Mouse (Mus musculus) kidney, embryonic 14.5 days (tissue): ENCODE measurements around the gene H1foo. TPM values are rescaled to one million over a fixed set of nuclear protein-coding genes. Genes with fewer than 3 reads are reported as not detected.

Experiments used
- ATAC-seq: fragments of 200-750 bp; cut with Nextera tagmentation; 2 replicates; pipeline ENCODE4 v1.8.0; 2017; ENCODE audit warnings: moderate number of reproducible peaks, mild to moderate bottlenecking, moderate TSS enrichment, moderate library complexity; ENCODE audit not compliant: low FRiP score, low TSS enrichment
- H3K27ac ChIP-seq: fragments of 300-500 bp; sonication (generic); 2 replicates; pipeline ENCODE4 v1.5.1; 2014; ENCODE audit warnings: low read depth, mild to moderate bottlenecking, low read length, moderate library complexity, mixed read lengths
- H3K27me3 ChIP-seq: fragments of 300-500 bp; sonication (generic); 2 replicates; pipeline ENCODE4 v1.6.1; 2014; ENCODE audit warnings: mild to moderate bottlenecking, low read length; ENCODE audit not compliant: control insufficient read depth, insufficient read depth
- H3K36me3 ChIP-seq: fragments of 300-500 bp; sonication (generic); 2 replicates; pipeline ENCODE4 v1.6.1; 2014; ENCODE audit warnings: low read length, mixed read lengths; ENCODE audit not compliant: control insufficient read depth, insufficient read depth
- H3K4me1 ChIP-seq: fragments of 300-500 bp; sonication (generic); 2 replicates; pipeline ENCODE4 v1.6.1; 2014; ENCODE audit warnings: low read length, mixed read lengths; ENCODE audit not compliant: control insufficient read depth, insufficient read depth
- H3K4me2 ChIP-seq: fragments of 300-500 bp; sonication (generic); replicated peaks from 2 replicates; pipeline ENCODE4 v1.6.1; 2014; ENCODE audit warnings: low read depth, mild to moderate bottlenecking, low read length
- H3K4me3 ChIP-seq: fragments of 300-500 bp; sonication (generic); 2 replicates; pipeline ENCODE4 v1.5.1; 2014; ENCODE audit warnings: mild to moderate bottlenecking, low read length
- H3K9ac ChIP-seq: fragments of 300-500 bp; sonication (generic); 2 replicates; pipeline ENCODE4 v1.6.1; 2014; ENCODE audit warnings: low read depth, mild to moderate bottlenecking, low read length, moderate library complexity
- H3K9me3 ChIP-seq: fragments of 300-500 bp; sonication (generic); 2 replicates; pipeline ENCODE4 v1.6.1; 2016; ENCODE audit warnings: low read length; ENCODE audit not compliant: control insufficient read depth
- WGBS: fragments of 180-500 bp; shearing (Covaris S2); extraction: QIAGEN DNeasy Blood & Tissue Kit; methylation state at CpG from one replicate; pipeline ENCODE4 v1.1.7; 2014; 5-methylcytosine and 5-hydroxymethylcytosine counted together
- polyA plus RNA-seq: library from polyadenylated mRNA; unstranded; fragments of >200 nt; fragmentation: Nextera tagmentation; extraction: Ambion mirVana; gene quantifications from 2 replicates; pipeline ENCODE4 v1.2.1, GENCODE M21; 2014

Gene H1foo
- polyA plus RNA-seq, 1 experiment from 2014 or later: not detected

DNA sequence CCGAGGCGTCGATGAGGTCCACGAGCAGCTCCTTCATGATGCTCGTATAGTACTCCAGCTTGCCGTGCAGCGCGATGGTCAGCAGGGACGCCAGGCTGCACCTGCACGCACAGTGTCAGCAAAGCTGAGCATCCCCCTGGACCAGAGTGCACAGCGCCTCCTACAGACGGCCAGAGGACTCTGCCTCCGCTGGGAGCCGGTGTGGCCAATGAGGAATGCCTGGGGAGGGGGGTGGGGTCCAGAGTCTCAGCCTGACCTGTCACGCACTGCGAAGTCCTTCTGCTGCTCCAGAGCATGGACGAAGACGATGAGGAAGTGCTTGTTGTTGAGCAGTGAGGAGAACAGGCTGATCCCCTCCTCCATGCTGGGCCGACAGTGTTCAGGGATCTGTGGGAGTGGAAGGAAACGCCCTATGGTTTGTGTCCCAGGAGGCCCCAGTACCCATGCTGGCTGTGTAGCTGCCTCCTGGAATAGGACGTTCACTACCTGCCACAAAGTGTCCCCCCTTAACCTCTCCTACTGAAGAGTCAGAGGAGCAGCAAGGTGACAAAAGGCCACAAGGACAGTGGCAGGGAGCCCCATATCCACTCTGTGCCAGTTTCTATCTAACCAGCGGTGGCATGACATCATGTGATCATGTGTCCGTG lies 17.8 kb downstream of the H1foo start:
- Histone ChIP-seq H3K27ac (no peak overlapping the region), H3K4me1 (peaks cover 6% of the 10 kb centered on the region; the same call in 1 of the 2 replicates), H3K4me2 (no peak overlapping the region), H3K36me3 (peaks cover 77% of the 10 kb centered on the region), H3K4me3 (no peak overlapping the region), H3K9ac (no peak overlapping the region), H3K9me3 (no peaks in the 10 kb centered on the region), H3K27me3 (no peaks in the 10 kb centered on the region)
- 0 out of 2 replicates have a peak, but pooled peaks have one; percentile 25 for ATAC-seq
- 47% methylated on average over 23 of the region's 23 CpGs for WGBS

GRCm38 (mm10) chr6:115963656-115964055 lies 18.9 kb downstream of the H1foo start:
- H3K4me1 ChIP-seq: no peaks in the 10 kb centered on the region
- no peak for ATAC-seq
- no peaks in the 10 kb centered on the region for H3K9me3 ChIP-seq
- no peaks in the 10 kb centered on the region for H3K27me3 ChIP-seq
- H3K4me3 ChIP-seq: no peak overlapping the region
- no peak overlapping the region for H3K4me2 ChIP-seq
- 69% methylated on average over 9 of the region's 9 CpGs for WGBS
- no peak overlapping the region for H3K27ac ChIP-seq
- no peak overlapping the region for H3K9ac ChIP-seq
- peaks cover 79% of the 10 kb centered on the region for H3K36me3 ChIP-seq

GRCm38 (mm10) chr6:115966227-115966966 lies 21.7 kb downstream of the H1foo start:
- Histone ChIP-seq H3K27me3 (no peaks in the 10 kb centered on the region), H3K36me3 (peaks cover 78% of the 10 kb centered on the region), H3K9ac (no peak overlapping the region), H3K4me2 (no peak overlapping the region), H3K9me3 (no peaks in the 10 kb centered on the region), H3K4me1 (peaks cover 2% of the 10 kb centered on the region; the same call in 1 of the 2 replicates), H3K27ac (no peak overlapping the region), H3K4me3 (no peak overlapping the region)
- WGBS: 91% methylated on average over 19 of the region's 19 CpGs
- ATAC-seq: no peak

- peaks cover 72% of the 10 kb centered on the region for H3K36me3 ChIP-seq
- 94% methylated on average over 15 of the region's 15 CpGs for WGBS
Measured at GRCm38 (mm10) chr6:115967291-115967880, 22.6 kb downstream of the H1foo start.

GRCm38 (mm10) chr6:115968086-115968485 lies 23.3 kb downstream of the H1foo start:
- no peak overlapping the region for H3K4me3 ChIP-seq
- no peaks in the 10 kb centered on the region for H3K9me3 ChIP-seq
- H3K4me2 ChIP-seq: no peak overlapping the region
- H3K27ac ChIP-seq: no peak overlapping the region
- 77% methylated on average over 5 of the region's 5 CpGs for WGBS
- H3K4me1 ChIP-seq: peaks cover 17% of the 10 kb centered on the region
- no peaks in the 10 kb centered on the region for H3K27me3 ChIP-seq
- no peak for ATAC-seq
- no peak overlapping the region for H3K9ac ChIP-seq
- H3K36me3 ChIP-seq: peaks cover 65% of the 10 kb centered on the region

More at GRCm38 (mm10) chr6:115967291-115967880, 22.6 kb downstream of the H1foo start:
- ATAC-seq: no peak
- no peak overlapping the region for H3K9ac ChIP-seq
- H3K9me3 ChIP-seq: no peaks in the 10 kb centered on the region
- H3K27ac ChIP-seq: no peak overlapping the region
- no peak overlapping the region for H3K4me2 ChIP-seq
- no peaks in the 10 kb centered on the region for H3K27me3 ChIP-seq
- no peak overlapping the region for H3K4me3 ChIP-seq
- H3K4me1 ChIP-seq: peaks cover 11% of the 10 kb centered on the region

DNA sequence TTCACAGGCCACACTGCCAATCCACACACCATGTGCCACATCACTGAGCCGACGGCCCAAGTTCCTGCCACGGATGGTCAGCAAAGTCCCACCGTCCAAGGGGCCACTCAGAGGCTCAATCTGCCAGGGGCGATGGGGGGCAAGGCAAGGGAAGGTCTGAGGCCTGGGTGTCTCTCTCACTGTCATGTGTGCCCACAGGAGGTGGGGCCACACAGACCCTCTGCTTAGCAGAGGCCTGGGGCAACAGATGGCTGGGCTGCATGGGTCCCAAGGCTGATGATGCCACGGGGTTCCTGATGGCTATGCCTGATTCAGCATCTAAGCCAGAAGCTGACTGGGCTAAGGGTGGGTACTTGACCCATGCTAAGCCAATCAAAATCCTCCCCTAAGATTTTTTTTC lies 24.0 kb downstream of the H1foo start:
- no peak overlapping the region for H3K4me2 ChIP-seq
- no peak overlapping the region for H3K4me3 ChIP-seq
- H3K27me3 ChIP-seq: no peaks in the 10 kb centered on the region
- H3K36me3 ChIP-seq: peaks cover 64% of the 10 kb centered on the region
- WGBS: 84% methylated on average over 6 of the region's 6 CpGs
- no peaks in the 10 kb centered on the region for H3K9me3 ChIP-seq
- peaks cover 22% of the 10 kb centered on the region for H3K4me1 ChIP-seq
- H3K27ac ChIP-seq: no peak overlapping the region
- no peak overlapping the region for H3K9ac ChIP-seq
- no peak for ATAC-seq

GRCm38 (mm10) chr6:115969103-115969502 lies 24.4 kb downstream of the H1foo start:
- Histone ChIP-seq H3K4me2 (no peak overlapping the region), H3K4me1 (peaks cover 22% of the 10 kb centered on the region), H3K27ac (no peak overlapping the region), H3K27me3 (no peaks in the 10 kb centered on the region), H3K9ac (no peak overlapping the region), H3K4me3 (no peak overlapping the region), H3K36me3 (peaks cover 63% of the 10 kb centered on the region), H3K9me3 (no peaks in the 10 kb centered on the region)
- ATAC-seq: no peak
- 68% methylated on average over 9 of the region's 9 CpGs for WGBS

DNA sequence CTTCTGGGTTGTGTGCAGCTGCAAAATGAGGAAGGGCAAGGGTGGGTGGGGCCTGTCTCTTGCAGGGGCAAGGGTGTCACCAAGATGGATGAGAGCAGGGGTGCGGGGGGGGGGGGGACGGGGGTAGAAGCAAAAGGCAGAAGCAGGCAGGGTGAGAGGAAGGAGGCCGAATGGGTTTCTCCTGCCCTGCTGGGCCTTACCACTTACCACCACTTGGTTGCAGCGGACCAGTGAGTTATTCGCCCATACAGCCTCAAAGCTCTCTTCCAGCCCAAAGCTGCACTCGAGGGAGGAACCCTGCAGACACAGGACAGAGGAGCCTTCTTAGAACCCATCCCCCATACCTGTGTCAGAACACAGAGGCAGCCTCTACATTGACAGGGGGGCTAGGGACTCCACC lies 25.2 kb downstream of the H1foo start:
- Histone ChIP-seq H3K27me3 (no peaks in the 10 kb centered on the region), H3K4me2 (no peak overlapping the region), H3K27ac (no peak overlapping the region), H3K36me3 (peaks cover 65% of the 10 kb centered on the region), H3K9ac (no peak overlapping the region), H3K4me3 (no peak overlapping the region), H3K4me1 (peaks cover 22% of the 10 kb centered on the region), H3K9me3 (no peaks in the 10 kb centered on the region)
- ATAC-seq: no peak
- 81% methylated on average over 4 of the region's 6 CpGs for WGBS
